Mouse (Mus musculus) hindbrain, embryonic 16.5 days (tissue): ENCODE data around the gene Rbfox2. TPM values are rescaled to one million over a fixed set of nuclear protein-coding genes. Genes with fewer than 3 reads are reported as not detected.
"Not testable (repeated sequence)": the region's sequence is repeated elsewhere in the genome, so short reads cannot be mapped to it uniquely, and the experiment has no call there.

ENCODE experiments used
- ATAC-seq: fragments of 200-750 bp; cut with Nextera tagmentation; 2 replicates; pipeline ENCODE4 v1.8.0; 2017; ENCODE audit warnings: moderate TSS enrichment, moderate library complexity
- H3K27ac ChIP-seq: fragments of 300-500 bp; sonication (generic); 2 replicates; pipeline ENCODE4 v1.5.1; 2014; ENCODE audit warnings: low read depth, mild to moderate bottlenecking, control low read depth, low read length, moderate library complexity
- H3K27me3 ChIP-seq: fragments of 300-500 bp; sonication (generic); replicated peaks from 2 replicates; pipeline ENCODE4 v1.6.1; 2014; ENCODE audit warnings: low read length; ENCODE audit not compliant: control insufficient read depth, insufficient read depth
- H3K36me3 ChIP-seq: fragments of 300-500 bp; sonication (generic); 2 replicates; pipeline ENCODE4 v1.6.1; 2014; ENCODE audit warnings: mild to moderate bottlenecking, low read length, moderate library complexity, mixed read lengths; ENCODE audit not compliant: control insufficient read depth, insufficient read depth
- H3K4me1 ChIP-seq: fragments of 300-500 bp; sonication (generic); 2 replicates; pipeline ENCODE4 v1.6.1; 2014; ENCODE audit warnings: low read depth, low read length; ENCODE audit not compliant: control insufficient read depth, insufficient read depth
- H3K4me2 ChIP-seq: fragments of 300-500 bp; sonication (generic); 2 replicates; pipeline ENCODE4 v1.6.1; 2014; ENCODE audit warnings: mild to moderate bottlenecking, low read length, control low read depth, moderate library complexity
- H3K4me3 ChIP-seq: fragments of 300-500 bp; sonication (generic); 2 replicates; pipeline ENCODE4 v1.5.1; 2014; ENCODE audit warnings: mild to moderate bottlenecking, low read length, control low read depth, moderate library complexity
- H3K9ac ChIP-seq: fragments of 300-500 bp; sonication (generic); 2 replicates; pipeline ENCODE4 v1.6.1; 2014; ENCODE audit warnings: low read depth, mild to moderate bottlenecking, control low read depth, low read length, moderate library complexity
- H3K9me3 ChIP-seq: fragments of 300-500 bp; sonication (generic); 2 replicates; pipeline ENCODE4 v1.6.1; 2014; ENCODE audit warnings: mild to moderate bottlenecking, low read length, moderate library complexity; ENCODE audit not compliant: control insufficient read depth
- WGBS: fragments of 180-500 bp; shearing (Covaris S2); extraction: QIAGEN DNeasy Blood & Tissue Kit; methylation state at CpG from one replicate; pipeline ENCODE4 v1.1.7; 2014; 5-methylcytosine and 5-hydroxymethylcytosine counted together
- polyA plus RNA-seq: library from polyadenylated mRNA; unstranded; fragments of >200 nt; fragmentation: Nextera tagmentation; extraction: Ambion mirVana; gene quantifications from 2 replicates; pipeline ENCODE4 v1.2.1, GENCODE M21; 2015

The Rbfox2 gene
- polyA plus RNA-seq, 1 experiment from 2014 or later = 122 TPM

GRCm38 (mm10) chr15:77269496-77269895, 37.3 kb downstream of the Rbfox2 start:
- H3K27ac ChIP-seq, H3K4me3 ChIP-seq, ATAC-seq, H3K36me3 ChIP-seq, H3K9ac ChIP-seq, H3K9me3 ChIP-seq, H3K4me2 ChIP-seq, H3K4me1 ChIP-seq, H3K27me3 ChIP-seq: not testable (repeated sequence)
- WGBS = 90% methylated on average over 1 of the region's 1 CpGs

GRCm38 (mm10) chr15:77268415-77268814, 38.4 kb downstream of the Rbfox2 start:
- WGBS = 90% methylated on average over 3 of the region's 3 CpGs
- H3K4me1 ChIP-seq = peaks cover 5% of the 10 kb centered on the region
- no peak for ATAC-seq
- no peak overlapping the region for H3K4me2 ChIP-seq
- H3K27ac ChIP-seq = no peak overlapping the region
- H3K36me3 ChIP-seq = no peaks in the 10 kb centered on the region
- no peaks in the 10 kb centered on the region for H3K27me3 ChIP-seq
- H3K4me3 ChIP-seq = no peak overlapping the region
- no peak overlapping the region for H3K9ac ChIP-seq
- H3K9me3 ChIP-seq = no peaks in the 10 kb centered on the region

- Histone ChIP-seq H3K27ac (no peak overlapping the region), H3K9ac (no peak overlapping the region), H3K27me3 (no peaks in the 10 kb centered on the region), H3K4me3 (no peak overlapping the region), H3K4me2 (no peak overlapping the region), H3K4me1 (peaks cover 5% of the 10 kb centered on the region), H3K36me3 (no peaks in the 10 kb centered on the region), H3K9me3 (no peaks in the 10 kb centered on the region)
- 33% methylated on average over 4 of the region's 4 CpGs for WGBS
- no peak for ATAC-seq
Measured at GRCm38 (mm10) chr15:77265318-77265717, 41.5 kb downstream of the Rbfox2 start.

GRCm38 (mm10) chr15:77264314-77264713, 42.5 kb downstream of the Rbfox2 start:
- Histone ChIP-seq H3K9me3 (no peaks in the 10 kb centered on the region), H3K4me2 (no peak overlapping the region), H3K9ac (no peak overlapping the region), H3K36me3 (no peaks in the 10 kb centered on the region), H3K27me3 (no peaks in the 10 kb centered on the region), H3K4me1 (peaks cover 5% of the 10 kb centered on the region), H3K27ac (no peak overlapping the region), H3K4me3 (no peak overlapping the region)
- WGBS = 82% methylated on average over 5 of the region's 5 CpGs
- no peak for ATAC-seq

- Histone ChIP-seq H3K9me3 (no peaks in the 10 kb centered on the region), H3K27me3 (no peaks in the 10 kb centered on the region), H3K4me2 (no peak overlapping the region), H3K36me3 (no peaks in the 10 kb centered on the region), H3K27ac (no peak overlapping the region), H3K9ac (no peak overlapping the region), H3K4me1 (peaks cover 13% of the 10 kb centered on the region), H3K4me3 (no peak overlapping the region)
- 95% methylated on average over 2 of the region's 2 CpGs for WGBS
- ATAC-seq = no peak
Measured at GRCm38 (mm10) chr15:77262782-77263181, 44.0 kb downstream of the Rbfox2 start.

GRCm38 (mm10) chr15:77257437-77258229, 49.2 kb downstream of the Rbfox2 start:
- WGBS = 29% methylated on average over 6 of the region's 6 CpGs
- H3K27ac ChIP-seq = 0 out of 2 replicates have a peak overlapping the region, but pooled peaks have one; percentile 51
- ATAC-seq = no peak

GRCm38 (mm10) chr15:77256782-77257181, 50.0 kb downstream of the Rbfox2 start:
- H3K9me3 ChIP-seq = no peaks in the 10 kb centered on the region
- 84% methylated on average over 4 of the region's 4 CpGs for WGBS

More at GRCm38 (mm10) chr15:77257437-77258229, 49.2 kb downstream of the Rbfox2 start:
- Histone ChIP-seq H3K9ac (no peak overlapping the region), H3K27me3 (no peaks in the 10 kb centered on the region), H3K4me1 (peaks cover 18% of the 10 kb centered on the region), H3K36me3 (no peaks in the 10 kb centered on the region), H3K4me2 (no peak overlapping the region), H3K4me3 (no peak overlapping the region), H3K9me3 (no peaks in the 10 kb centered on the region)

GRCm38 (mm10) chr15:77254636-77255035, 52.2 kb downstream of the Rbfox2 start:
- WGBS = 22% methylated on average over 1 of the region's 1 CpGs
- Histone ChIP-seq H3K36me3 (no peaks in the 10 kb centered on the region), H3K4me3 (no peak overlapping the region), H3K9ac (no peak overlapping the region), H3K4me1 (peaks cover 20% of the 10 kb centered on the region), H3K4me2 (no peak overlapping the region), H3K27me3 (no peaks in the 10 kb centered on the region), H3K9me3 (no peaks in the 10 kb centered on the region), H3K27ac (0 out of 2 replicates have a peak overlapping the region, but pooled peaks have one; percentile 16)
- no peak for ATAC-seq

More at GRCm38 (mm10) chr15:77256782-77257181, 50.0 kb downstream of the Rbfox2 start:
- no peak overlapping the region for H3K9ac ChIP-seq
- ATAC-seq = no peak
- H3K4me2 ChIP-seq = no peak overlapping the region
- H3K4me1 ChIP-seq = peaks cover 18% of the 10 kb centered on the region
- no peaks in the 10 kb centered on the region for H3K36me3 ChIP-seq
- no peak overlapping the region for H3K4me3 ChIP-seq
- no peaks in the 10 kb centered on the region for H3K27me3 ChIP-seq
- no peak overlapping the region for H3K27ac ChIP-seq

- ATAC-seq = peak; percentile 67
- Histone ChIP-seq H3K4me2 (no peak overlapping the region), H3K9me3 (no peaks in the 10 kb centered on the region), H3K27me3 (no peaks in the 10 kb centered on the region), H3K9ac (no peak overlapping the region), H3K4me3 (no peak overlapping the region), H3K4me1 (peaks cover 20% of the 10 kb centered on the region), H3K36me3 (no peaks in the 10 kb centered on the region), H3K27ac (no peak overlapping the region)
- 46% methylated on average over 2 of the region's 2 CpGs for WGBS
Measured at GRCm38 (mm10) chr15:77254128-77254527, 52.7 kb downstream of the Rbfox2 start.
